Mouse (Mus musculus) frontal cortex, postnatal 10 days (tissue): ENCODE data around the gene Ceacam2.
"Not testable (repeated sequence)": the region's sequence is repeated elsewhere in the genome, so short reads cannot be mapped to it uniquely, and the experiment has no call there.

Experiments used
- DNase-seq, 2 experiments: peaks; one replicate each; pipeline ENCODE4 v3.0.0; 2022; ENCODE audit warnings: low spot score in 2 of 2, mixed read lengths in 1 of 2

Gene Ceacam2

GRCm38 (mm10) chr7:25539376-25539907 is at the start of gene Ceacam2:
Ceacam2 (minus strand) TSS chr7:25539857.
- not testable (repeated sequence) for DNase-seq

DNA sequence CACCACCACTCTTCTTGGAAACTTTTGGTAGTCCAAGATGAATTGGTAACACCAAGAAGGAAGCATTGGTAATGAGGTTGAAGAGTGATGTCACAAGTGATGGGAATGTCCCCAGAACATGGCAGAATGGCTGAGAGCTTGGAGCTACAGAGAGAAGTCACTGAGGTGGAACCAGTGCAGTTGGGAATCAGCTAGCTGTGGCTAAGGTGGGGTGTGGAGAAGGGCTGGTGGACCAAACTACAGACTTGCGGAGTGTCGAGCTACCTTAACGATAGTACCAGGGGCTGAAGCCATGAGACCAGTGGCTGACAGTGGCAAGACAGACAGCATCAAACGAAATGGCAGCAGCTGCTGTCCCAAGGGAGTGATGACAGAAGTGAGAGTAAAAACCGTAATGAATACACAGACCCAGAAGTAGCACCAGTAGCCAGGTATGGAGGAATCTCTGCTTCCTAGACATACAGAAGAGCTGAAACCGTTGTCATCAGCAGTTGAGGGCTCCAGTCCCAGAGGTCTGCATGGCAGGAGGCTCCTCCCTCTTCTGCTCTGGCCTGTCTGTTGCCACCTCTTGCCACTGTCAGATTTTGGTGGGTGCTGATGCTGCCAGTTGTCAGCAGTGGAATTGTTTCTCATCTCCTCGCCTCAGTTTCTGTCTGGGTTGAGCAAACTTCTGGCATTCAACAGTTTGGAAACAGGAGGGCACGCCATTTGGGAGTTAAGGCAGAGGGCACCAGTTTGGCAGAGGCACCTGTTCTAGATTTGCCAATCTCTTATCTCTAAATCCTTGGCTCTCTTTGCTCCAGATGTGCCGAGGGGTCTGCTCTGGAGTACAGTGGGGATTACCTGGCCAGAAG is 45.9 kb upstream of the Ceacam2 start:
- no peak for DNase-seq

- DNase-seq = no peak
These were observed 45.0 kb upstream of the Ceacam2 start for GRCm38 (mm10) chr7:25584651-25585050.

DNA sequence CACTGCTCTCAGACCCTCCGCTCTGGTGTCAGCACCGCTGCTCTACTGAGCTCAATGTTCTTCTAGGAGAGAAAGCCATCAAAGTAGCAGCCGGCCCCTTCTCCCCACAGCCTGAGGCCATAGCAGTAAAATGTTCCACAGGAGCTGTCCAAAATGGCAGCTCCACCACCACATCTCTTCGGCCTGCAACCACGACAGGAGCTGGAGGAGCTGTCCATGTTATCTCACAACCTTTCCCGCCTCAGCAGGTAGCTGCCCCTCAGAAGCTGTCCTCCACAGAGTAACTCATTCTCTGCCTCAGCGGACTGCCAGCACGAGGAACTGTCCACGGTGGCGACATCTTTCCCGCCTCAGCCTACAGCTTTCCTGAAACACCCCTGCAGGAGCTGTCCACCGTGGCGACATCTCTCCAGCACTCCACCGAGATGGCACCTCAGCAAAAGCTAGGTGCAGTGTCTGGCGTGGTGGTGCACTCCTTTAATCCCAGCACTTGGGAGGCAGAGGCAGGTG is 42.7 kb upstream of the Ceacam2 start:
- no peak for DNase-seq

DNA sequence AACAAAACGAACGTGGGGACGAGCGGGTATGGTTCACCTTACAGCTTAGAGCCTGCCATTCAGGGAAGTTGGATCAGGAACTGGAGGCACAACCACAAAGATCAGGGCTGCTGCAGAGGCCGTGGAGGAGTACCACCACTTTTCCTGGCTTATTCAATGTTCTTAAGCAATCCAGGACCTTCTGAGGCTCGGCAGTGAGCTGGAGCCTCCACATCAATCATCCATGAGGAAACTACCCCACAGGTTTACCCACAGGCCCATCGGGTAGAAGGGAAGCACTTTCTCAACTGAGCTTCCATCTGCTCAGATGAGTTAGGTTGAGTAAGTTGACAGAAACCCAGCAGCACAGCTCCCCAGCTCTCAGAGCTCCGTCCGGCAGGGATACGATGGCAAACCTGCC is 39.8 kb upstream of the Ceacam2 start:
- no peak for DNase-seq

- not testable (repeated sequence) for DNase-seq
These were observed 37.3 kb upstream of the Ceacam2 start for GRCm38 (mm10) chr7:25576793-25577437.

DNA sequence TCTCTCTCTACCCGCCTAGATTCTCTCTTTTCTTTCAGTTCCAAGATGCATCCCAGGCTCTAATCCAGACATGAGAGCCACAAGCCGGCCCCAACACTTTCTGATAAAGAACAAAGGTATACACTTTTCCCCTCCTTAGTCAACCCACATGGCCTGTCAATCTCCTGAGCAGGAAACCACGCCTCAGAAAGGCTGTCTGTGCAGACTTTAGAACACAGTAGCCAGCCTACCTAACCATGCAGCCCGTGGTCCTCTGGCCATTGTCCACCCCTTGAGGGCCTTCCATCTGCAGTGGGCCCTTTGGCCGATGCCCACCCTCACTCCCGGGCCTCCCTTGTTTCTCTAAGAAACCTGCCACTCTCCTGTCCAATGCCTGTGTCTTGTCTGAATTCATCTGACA is 36.7 kb upstream of the Ceacam2 start:
- not testable (repeated sequence) for DNase-seq

- DNase-seq = no peak
These were observed 36.2 kb upstream of the Ceacam2 start for GRCm38 (mm10) chr7:25575870-25576269.

DNA sequence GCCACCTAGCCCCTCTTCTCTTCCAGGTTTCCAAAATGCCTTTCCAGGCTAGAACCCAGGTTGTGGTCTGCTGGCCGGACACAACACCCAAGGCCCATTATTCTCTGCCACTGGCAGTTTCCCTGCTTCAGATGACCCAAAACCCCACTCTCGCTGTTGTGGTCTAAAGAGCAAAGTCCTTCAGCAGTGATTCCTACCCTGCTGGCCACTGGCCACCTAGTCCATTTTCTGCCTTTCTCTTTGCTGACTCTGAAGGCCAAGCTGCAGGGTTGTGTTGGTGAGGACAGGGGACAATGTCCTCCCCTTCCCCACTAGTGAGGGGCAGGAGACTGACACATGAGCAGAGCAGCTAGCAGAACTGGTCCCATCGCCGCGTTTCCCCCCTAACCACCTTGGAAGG is 35.4 kb upstream of the Ceacam2 start:
- DNase-seq = no peak

DNA sequence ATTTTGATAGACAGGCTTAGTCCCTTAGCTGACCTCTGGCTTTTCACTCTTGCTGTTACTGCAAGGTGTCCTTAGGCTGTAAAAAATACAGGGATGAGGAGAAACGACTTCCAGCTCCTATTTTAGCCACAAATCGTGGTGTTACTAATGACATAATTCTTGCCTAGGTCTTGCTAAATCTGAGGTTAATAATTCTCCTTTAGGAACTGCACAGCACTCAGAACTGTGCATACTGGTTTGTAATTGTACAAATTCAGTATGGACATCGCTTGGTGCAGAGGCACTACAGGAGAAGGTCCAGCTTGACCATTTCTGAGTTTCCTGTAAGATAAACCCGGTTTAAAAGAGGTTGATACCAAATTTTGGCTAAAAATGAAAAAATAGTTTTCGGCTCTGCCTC is 34.1 kb upstream of the Ceacam2 start:
- not testable (repeated sequence) for DNase-seq

DNA sequence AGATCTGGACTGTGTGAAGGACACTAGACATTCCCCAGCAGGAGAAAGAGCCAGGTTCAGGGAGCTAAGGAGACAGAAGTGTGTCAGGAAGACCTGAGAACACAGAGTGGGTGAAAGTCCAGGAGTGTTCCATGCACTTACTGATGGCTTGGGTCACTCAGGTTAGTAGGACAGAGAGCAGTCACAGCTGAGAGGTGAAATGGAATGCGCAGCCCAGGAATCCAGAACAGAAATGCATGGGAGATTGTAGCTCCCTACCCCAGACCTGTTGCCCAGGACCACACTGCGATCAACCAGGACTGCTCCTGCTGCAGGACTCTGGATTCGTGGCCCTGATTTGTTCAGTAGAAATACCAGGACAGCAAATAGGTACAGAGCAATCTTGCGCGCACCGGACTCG is 29.1 kb upstream of the Ceacam2 start:
- DNase-seq = no peak

DNA sequence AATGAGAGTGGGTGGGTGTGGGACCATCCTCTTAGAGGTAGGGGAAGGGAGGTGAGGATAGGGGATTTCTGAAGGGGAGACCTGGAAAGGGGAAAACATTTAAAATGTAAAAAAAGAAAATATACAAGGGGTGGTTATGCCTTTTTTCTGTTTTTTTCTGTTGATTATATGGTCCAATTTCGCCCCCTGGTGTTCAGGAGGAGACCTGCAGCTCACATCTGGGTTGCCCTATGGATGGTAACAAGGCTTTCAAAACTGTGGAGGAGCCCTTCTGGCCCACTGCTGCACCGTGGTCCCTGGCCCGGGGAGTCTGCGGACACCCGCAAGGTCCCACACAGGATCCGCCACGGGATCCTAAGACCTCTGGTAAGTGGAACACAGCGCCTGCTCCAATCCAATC is 1.8 kb upstream of the Ceacam2 start:
- not testable (repeated sequence) for DNase-seq

- not testable (repeated sequence) for DNase-seq
These were observed 297 bp upstream of the Ceacam2 start for GRCm38 (mm10) chr7:25539954-25540353.

- DNase-seq = no peak
These were observed 8.8 kb downstream of the Ceacam2 start for GRCm38 (mm10) chr7:25530837-25531236.

GRCm38 (mm10) chr7:25516070-25516777 is 23.4 kb downstream of the Ceacam2 start:
- DNase-seq = not testable (repeated sequence)

DNA sequence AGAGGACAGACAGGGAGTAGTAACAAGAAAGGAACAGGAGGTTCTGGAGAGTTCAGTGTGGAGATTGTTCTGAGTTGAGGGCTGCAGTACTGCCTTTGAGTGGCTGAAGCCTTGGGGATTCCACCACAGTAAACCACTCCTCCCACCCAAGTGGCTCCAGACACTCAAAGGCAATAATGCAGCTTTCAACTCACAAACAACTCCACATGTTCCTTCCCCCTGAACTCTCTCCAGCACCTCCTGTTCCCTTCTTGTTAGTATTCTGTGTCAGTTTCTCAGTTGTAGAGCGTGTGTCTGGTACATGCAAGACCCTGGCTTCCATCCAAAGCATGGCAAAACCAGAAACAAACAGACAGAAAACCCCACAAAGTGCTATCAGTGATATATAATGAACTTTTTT is 24.0 kb downstream of the Ceacam2 start:
- DNase-seq = not testable (repeated sequence)

GRCm38 (mm10) chr7:25509925-25510324 is 29.7 kb downstream of the Ceacam2 start:
- no peak for DNase-seq

- DNase-seq = no peak
These were observed 45.0 kb downstream of the Ceacam2 start for GRCm38 (mm10) chr7:25494649-25495048.

- DNase-seq = not testable (repeated sequence)
These were observed 49.0 kb downstream of the Ceacam2 start for GRCm38 (mm10) chr7:25490698-25491097.

DNA sequence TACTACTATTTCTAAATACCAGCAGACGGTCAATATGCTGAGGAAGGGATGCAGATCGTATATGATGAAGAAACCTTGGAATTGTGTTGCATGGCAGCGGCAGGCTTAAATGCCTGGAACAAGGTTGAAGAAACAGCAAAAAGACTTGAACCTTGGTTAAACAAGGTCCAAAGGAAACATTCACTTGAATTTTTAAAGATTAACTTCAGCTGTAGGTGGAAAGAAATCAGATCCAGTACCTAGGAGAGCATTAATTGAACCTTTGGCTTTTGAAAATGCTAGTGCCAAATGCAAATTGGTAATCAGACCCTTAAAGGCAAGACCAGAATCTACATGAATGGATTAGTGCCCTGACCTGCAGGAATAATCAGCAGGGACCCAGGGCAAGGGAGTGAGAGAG is 50.3 kb downstream of the Ceacam2 start:
- DNase-seq = not testable (repeated sequence)

DNA sequence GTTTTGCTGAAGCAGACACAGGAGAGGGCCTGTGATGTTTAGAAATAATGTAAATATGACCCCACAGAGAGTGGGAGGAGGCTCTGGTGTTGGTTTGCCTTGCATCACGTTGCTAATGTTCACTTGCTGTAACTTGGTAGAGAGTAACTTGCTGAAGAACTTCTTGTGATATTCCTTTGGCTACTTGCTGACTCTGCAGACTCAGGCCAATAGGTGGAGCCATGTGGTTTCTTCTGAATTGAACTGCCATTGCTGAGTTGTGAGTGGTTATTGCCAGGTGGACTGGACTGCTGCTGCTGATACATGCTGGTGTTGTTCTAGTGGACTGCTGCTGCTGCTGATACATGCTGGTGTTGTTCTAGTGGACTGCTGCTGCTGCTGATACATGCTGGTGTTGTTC is 53.5 kb downstream of the Ceacam2 start:
- DNase-seq = peak in 1 of 2 experiments; percentile 22

DNA sequence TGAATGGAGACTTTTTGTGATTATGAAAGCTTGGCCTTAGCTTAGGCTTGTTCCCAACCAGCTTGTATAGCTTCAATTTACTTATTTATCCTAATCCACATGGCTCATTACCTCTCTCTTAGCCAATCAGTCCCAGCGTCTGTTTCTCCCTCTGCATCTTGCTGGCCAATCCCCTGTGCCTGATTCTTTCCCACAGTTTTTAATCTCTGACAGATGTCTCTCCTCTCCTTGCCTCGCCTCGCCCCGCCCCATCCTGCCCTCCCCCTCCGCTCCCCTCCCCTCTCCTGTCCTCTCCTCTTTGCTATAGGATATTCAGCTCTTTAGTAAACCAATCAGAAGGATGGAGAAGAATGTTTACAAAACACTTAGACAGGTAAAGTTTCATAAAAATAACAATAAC is 54.6 kb downstream of the Ceacam2 start:
- DNase-seq = no peak
